Mouse (Mus musculus) hindbrain, embryonic 10.5 days (tissue): ENCODE results near the gene Dennd1a. TPM values are rescaled to one million over a fixed set of nuclear protein-coding genes. Genes with fewer than 3 reads are reported as not detected.

Experiments used
- DNase-seq: peaks from one replicate; pipeline ENCODE4 v3.0.0-alpha.2; 2017; ENCODE audit warnings: low spot score
- H3K27ac ChIP-seq: fragments of 300-500 bp; sonication (generic); 2 replicates; pipeline ENCODE4 v1.5.1; 2016; ENCODE audit warnings: mild to moderate bottlenecking, moderate library complexity
- H3K27me3 ChIP-seq: fragments of 300-500 bp; sonication (generic); 2 replicates; pipeline ENCODE4 v1.6.1; 2016; ENCODE audit warnings: mild to moderate bottlenecking; ENCODE audit not compliant: poor library complexity, insufficient read depth, severe bottlenecking
- H3K36me3 ChIP-seq: fragments of 300-500 bp; sonication (generic); 2 replicates; pipeline ENCODE4 v1.6.1; 2016; ENCODE audit warnings: mild to moderate bottlenecking, moderate library complexity
- H3K4me1 ChIP-seq: fragments of 300-500 bp; sonication (generic); replicated peaks from 2 replicates; pipeline ENCODE4 v1.6.1; 2016; ENCODE audit warnings: mild to moderate bottlenecking
- H3K4me3 ChIP-seq: fragments of 300-500 bp; sonication (generic); 2 replicates; pipeline ENCODE4 v1.5.1; 2016; ENCODE audit warnings: mild to moderate bottlenecking, moderate library complexity
- H3K9me3 ChIP-seq: fragments of 300-500 bp; sonication (generic); 2 replicates; pipeline ENCODE4 v1.6.1; 2016; ENCODE audit warnings: mild to moderate bottlenecking, moderate library complexity
- WGBS: fragments of 180-500 bp; shearing (Covaris S2); methylation state at CpG from one replicate; pipeline ENCODE4 v1.1.7; 2016; 5-methylcytosine and 5-hydroxymethylcytosine counted together
- polyA plus RNA-seq: library from polyadenylated mRNA; unstranded; fragments of >200 nt; fragmentation: Nextera tagmentation; extraction: Ambion mirVana; gene quantifications from 2 replicates; pipeline ENCODE4 v1.2.1, GENCODE M21; 2016

Dennd1a gene
- polyA plus RNA-seq, 1 experiment from 2014 or later = 11.7 TPM

DNA sequence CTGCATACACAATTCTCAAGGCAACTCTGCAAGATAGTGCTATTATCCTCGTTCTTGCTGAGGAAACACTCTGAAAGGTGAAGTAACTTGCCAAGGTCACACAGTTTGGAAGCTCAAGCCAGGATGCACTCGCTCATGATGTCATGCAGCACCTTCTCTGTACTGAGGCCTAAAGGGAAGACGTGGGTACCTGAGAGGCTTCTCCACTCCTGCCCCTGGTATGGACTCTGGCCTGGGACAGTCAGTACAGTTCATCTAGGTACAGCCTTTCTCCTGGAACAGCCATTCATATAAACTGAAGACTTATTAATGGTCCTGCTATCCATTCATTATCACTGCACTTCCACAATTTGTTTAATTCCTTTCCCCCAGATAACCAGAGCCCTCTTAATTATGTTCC is 298.1 kb downstream of the Dennd1a start:
- WGBS = 87% methylated on average over 3 of the region's 3 CpGs
- Histone ChIP-seq H3K9me3 (no peaks in the 10 kb centered on the region), H3K27me3 (no peaks in the 10 kb centered on the region), H3K36me3 (no peaks in the 10 kb centered on the region), H3K27ac (no peak overlapping the region), H3K4me3 (no peak overlapping the region), H3K4me1 (no peaks in the 10 kb centered on the region)
- DNase-seq = no peak

GRCm38 (mm10) chr2:37988301-37988700 is 298.9 kb downstream of the Dennd1a start:
- Histone ChIP-seq H3K36me3 (no peaks in the 10 kb centered on the region), H3K27ac (no peak overlapping the region), H3K4me1 (no peaks in the 10 kb centered on the region), H3K9me3 (no peaks in the 10 kb centered on the region), H3K27me3 (no peaks in the 10 kb centered on the region), H3K4me3 (no peak overlapping the region)
- DNase-seq = no peak
- 81% methylated on average over 1 of the region's 1 CpGs for WGBS

DNA sequence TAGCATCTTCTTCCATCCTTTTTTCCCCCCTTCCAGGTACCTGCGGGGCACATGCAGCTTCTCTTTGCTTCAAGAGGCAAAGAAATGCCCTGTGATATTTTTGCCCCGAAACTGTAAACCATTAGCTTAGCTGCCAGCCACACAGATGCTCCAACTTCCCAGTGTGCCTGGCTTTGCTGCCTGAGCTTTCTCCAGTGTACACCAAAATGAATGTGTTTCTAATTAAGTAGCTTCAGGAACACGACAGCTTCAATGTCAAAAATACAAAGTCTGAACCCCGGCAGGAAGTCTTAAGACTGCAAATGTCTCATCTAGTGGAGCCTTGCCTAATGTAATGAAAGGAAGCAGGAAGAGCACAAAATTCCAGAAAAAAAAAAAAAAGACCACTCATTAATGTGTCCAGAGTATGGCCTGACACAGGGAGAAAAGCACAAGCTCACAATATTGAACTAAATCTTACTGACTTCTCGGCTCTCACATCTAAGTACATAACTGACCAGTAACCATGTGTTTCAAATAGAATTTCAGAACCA is 301.4 kb downstream of the Dennd1a start:
- Histone ChIP-seq H3K36me3 (no peaks in the 10 kb centered on the region), H3K27ac (no peak overlapping the region), H3K27me3 (no peaks in the 10 kb centered on the region), H3K4me1 (peaks cover 5% of the 10 kb centered on the region; the same call in 1 of the 2 replicates), H3K9me3 (no peaks in the 10 kb centered on the region), H3K4me3 (no peak overlapping the region)
- peak; percentile 12 for DNase-seq
- 61% methylated on average over 5 of the region's 5 CpGs for WGBS

- 88% methylated on average over 1 of the region's 1 CpGs for WGBS
- no peak for DNase-seq
- H3K4me1 ChIP-seq = peaks cover 5% of the 10 kb centered on the region; the same call in 1 of the 2 replicates
- no peak overlapping the region for H3K27ac ChIP-seq
- H3K27me3 ChIP-seq = no peaks in the 10 kb centered on the region
- no peaks in the 10 kb centered on the region for H3K9me3 ChIP-seq
- no peaks in the 10 kb centered on the region for H3K36me3 ChIP-seq
- H3K4me3 ChIP-seq = no peak overlapping the region
Observed at GRCm38 (mm10) chr2:37982714-37983113, 304.5 kb downstream of the Dennd1a start.

GRCm38 (mm10) chr2:37981562-37982403 is 305.4 kb downstream of the Dennd1a start:
- Histone ChIP-seq H3K9me3 (no peaks in the 10 kb centered on the region), H3K27ac (no peak overlapping the region), H3K36me3 (no peaks in the 10 kb centered on the region), H3K4me1 (peaks cover 5% of the 10 kb centered on the region; the same call in 1 of the 2 replicates), H3K27me3 (no peaks in the 10 kb centered on the region), H3K4me3 (no peak overlapping the region)
- WGBS = 84% methylated on average over 15 of the region's 15 CpGs
- no peak for DNase-seq

GRCm38 (mm10) chr2:37974201-37974600 is 313.0 kb downstream of the Dennd1a start:
- no peaks in the 10 kb centered on the region for H3K27me3 ChIP-seq
- H3K4me1 ChIP-seq = peaks cover 14% of the 10 kb centered on the region
- H3K4me3 ChIP-seq = no peak overlapping the region
- no peak for DNase-seq
- H3K9me3 ChIP-seq = no peaks in the 10 kb centered on the region
- H3K36me3 ChIP-seq = no peaks in the 10 kb centered on the region
- H3K27ac ChIP-seq = no peak overlapping the region
- 70% methylated on average over 3 of the region's 3 CpGs for whole genome bisulfite sequencing

GRCm38 (mm10) chr2:37972621-37973020 is 314.6 kb downstream of the Dennd1a start:
- WGBS = 64% methylated on average over 6 of the region's 6 CpGs
- no peaks in the 10 kb centered on the region for H3K36me3 ChIP-seq
- no peak overlapping the region for H3K4me3 ChIP-seq
- DNase-seq = no peak
- H3K4me1 ChIP-seq = peaks cover 14% of the 10 kb centered on the region
- no peaks in the 10 kb centered on the region for H3K9me3 ChIP-seq
- H3K27ac ChIP-seq = no peak overlapping the region
- no peaks in the 10 kb centered on the region for H3K27me3 ChIP-seq

DNA sequence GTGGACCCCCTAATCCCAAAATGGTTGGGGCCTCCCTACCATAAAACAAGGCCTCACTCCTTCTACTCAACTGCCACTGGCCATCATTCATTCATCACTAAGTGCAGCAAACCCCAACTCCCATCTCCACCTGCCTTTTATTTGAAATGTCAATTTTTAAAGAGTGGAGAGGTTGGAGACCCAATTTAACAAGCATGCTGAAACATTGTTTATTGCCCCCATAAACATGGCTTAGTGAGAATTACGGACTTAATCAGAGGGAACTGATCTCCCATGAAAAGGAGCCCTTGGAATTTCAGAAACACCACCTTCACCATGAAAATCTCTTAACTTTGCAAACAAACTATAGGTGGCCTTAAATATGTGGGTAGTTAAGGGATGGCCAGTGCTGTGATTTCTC is 315.5 kb downstream of the Dennd1a start:
- H3K9me3 ChIP-seq = no peaks in the 10 kb centered on the region
- no peaks in the 10 kb centered on the region for H3K27me3 ChIP-seq
- H3K4me3 ChIP-seq = no peak overlapping the region
- H3K36me3 ChIP-seq = no peaks in the 10 kb centered on the region
- H3K4me1 ChIP-seq = peaks cover 14% of the 10 kb centered on the region
- 86% methylated on average over 1 of the region's 1 CpGs for WGBS
- DNase-seq = no peak
- H3K27ac ChIP-seq = no peak overlapping the region

- WGBS = 47% methylated on average over 5 of the region's 5 CpGs
- peak; percentile 18 for DNase-seq
- peaks cover 14% of the 10 kb centered on the region for H3K4me1 ChIP-seq
- no peaks in the 10 kb centered on the region for H3K9me3 ChIP-seq
- H3K27ac ChIP-seq = peak overlapping the region; percentile 83
- H3K36me3 ChIP-seq = no peaks in the 10 kb centered on the region
- H3K4me3 ChIP-seq = no peak overlapping the region
- H3K27me3 ChIP-seq = no peaks in the 10 kb centered on the region
Observed at GRCm38 (mm10) chr2:37969713-37970485, 317.3 kb downstream of the Dennd1a start.

DNA sequence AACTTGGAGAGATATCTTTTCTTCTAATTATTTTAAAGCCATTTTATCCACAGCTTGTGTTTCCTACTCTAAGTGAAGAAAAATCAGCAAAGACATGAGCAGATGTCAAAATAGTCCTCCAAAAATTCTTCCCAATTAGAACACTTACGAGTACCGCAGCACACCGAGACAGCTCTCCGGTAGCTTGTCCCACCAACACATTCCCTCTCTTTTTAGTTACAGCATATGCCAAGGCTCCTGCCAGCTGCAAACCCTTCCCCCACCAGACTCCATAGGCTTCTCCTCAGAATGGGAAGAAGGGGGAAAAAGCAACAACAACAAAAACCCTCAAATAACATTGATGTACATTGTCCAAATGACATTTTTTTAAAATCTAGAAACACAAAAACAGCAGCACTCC is 322.7 kb downstream of the Dennd1a start:
- no peaks in the 10 kb centered on the region for H3K27me3 ChIP-seq
- DNase-seq = no peak
- H3K9me3 ChIP-seq = no peaks in the 10 kb centered on the region
- no peaks in the 10 kb centered on the region for H3K36me3 ChIP-seq
- no peak overlapping the region for H3K4me3 ChIP-seq
- H3K4me1 ChIP-seq = peaks cover 9% of the 10 kb centered on the region
- 90% methylated on average over 4 of the region's 4 CpGs for WGBS
- no peak overlapping the region for H3K27ac ChIP-seq

DNA sequence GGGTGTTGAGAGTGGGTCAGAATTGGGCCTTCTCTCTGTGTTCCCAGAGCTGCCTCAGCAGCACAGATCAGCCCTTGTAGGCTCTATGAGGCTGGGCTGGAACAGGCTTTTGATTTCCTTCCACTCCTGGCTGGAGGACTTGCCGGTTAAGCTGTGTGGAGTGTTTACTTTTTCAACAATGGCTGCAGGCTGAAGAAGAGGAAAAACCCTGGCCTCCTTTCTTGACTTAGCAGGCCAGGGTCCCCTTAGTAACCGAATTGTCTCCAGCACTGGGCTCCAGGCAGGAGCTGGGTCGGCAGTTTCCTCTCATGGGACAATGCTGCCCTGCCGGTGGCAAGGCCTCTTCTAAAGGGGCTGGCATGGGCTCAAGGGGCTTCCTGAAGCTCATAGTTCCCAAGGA is 323.8 kb downstream of the Dennd1a start:
- Histone ChIP-seq H3K27me3 (no peaks in the 10 kb centered on the region), H3K4me3 (no peak overlapping the region), H3K9me3 (no peaks in the 10 kb centered on the region), H3K4me1 (peaks cover 9% of the 10 kb centered on the region), H3K36me3 (no peaks in the 10 kb centered on the region), H3K27ac (no peak overlapping the region)
- no peak for DNase-seq
- 24% methylated on average over 4 of the region's 4 CpGs for WGBS

DNA sequence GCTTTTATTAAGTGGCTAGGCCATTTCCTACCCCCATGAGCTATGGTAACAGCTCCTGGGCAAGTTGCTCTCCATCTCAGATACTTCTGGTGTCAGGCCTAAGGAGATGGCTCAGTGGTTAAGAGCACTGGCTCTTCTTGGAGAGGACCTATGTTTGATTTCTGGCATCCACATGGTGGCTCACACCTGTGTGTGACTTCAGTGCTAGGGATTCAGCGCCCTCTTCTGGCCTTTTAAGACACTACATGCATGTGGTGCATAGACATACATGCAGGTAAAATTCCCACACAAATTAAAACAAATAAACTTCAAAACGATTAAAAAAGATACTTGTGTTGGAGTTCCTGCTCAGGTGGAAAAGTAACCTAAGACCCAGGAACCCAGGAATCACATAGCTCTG is 338.8 kb downstream of the Dennd1a start:
- no peak for DNase-seq
- Histone ChIP-seq H3K4me1 (no peaks in the 10 kb centered on the region; the same call in 1 of the 2 replicates), H3K36me3 (no peaks in the 10 kb centered on the region), H3K4me3 (no peak overlapping the region), H3K27me3 (no peaks in the 10 kb centered on the region), H3K9me3 (no peaks in the 10 kb centered on the region), H3K27ac (no peak overlapping the region)
- 34% methylated on average over 2 of the region's 2 CpGs for WGBS
